Mouse (Mus musculus): ENCODE data around the gene Gm20379. TPM values are rescaled to one million over a fixed set of nuclear protein-coding genes. Genes with fewer than 3 reads are reported as not detected.

Gm20379 gene
- polyA plus RNA-seq (2017; shearing (Covaris generic)): 0.40 TPM

DNA sequence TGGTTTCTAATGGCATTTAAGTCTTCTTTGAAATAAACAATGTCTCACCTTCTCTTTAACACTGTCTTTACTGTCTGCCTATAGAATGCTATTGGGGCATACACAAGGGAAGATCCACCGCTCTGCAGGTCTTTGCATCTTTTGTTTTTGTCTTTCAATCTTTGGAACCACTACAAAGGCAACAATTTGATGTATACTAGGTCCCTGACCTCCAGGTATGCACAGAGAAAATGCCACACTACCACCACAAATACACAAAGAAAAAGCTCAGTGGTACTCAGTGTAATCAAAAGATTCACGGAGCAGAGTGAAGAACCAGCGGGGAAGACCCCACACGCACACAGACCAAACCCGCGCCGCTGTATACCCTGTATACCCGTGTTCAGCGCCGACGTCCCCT, at the start of gene Gm20379:
Gene Gm20379 (plus strand): TSS at position 301 of the 400 bp plus-strand sequence.

DNA sequence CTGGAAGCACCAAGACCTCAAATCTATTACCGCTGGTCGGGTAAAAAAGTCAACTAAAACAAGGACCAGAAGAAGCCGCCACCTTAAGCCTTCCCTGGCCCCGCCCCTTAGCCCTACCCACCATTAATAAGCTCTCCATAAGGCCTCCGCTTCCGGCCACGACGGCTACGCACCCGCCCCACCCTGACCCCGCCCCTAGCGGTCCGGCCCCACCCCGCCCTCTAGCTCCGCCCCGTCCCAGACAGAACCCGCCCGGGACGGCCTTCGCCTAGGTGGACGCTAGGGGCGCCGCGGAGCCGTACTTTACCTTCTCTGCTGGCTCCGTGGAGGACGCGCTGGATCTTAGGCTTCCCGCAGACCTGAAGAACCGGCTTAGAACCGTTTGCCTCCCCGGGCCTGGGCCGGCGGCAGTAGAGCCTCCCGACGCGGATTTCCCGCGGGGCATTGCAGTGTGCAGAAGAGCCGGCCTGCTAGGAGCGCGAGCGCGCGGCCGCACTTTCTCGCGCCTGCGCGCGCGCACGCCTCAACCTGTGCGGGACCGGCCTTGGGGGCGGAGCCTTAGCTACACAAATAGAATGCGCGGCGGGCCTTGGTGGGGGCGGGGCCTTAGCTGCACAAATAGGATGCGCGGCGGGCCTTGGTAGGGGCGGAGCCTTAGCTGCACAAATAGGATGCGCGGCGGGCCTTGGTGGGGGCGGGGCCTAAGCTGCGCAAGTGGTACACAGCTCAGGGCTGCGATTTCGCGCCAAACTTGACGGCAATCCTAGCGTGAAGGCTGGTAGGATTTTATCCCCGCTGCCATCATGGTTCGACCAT, 48.9 kb downstream of the Gm20379 start, which contains the start of the genes Dhfr and Msh3:
Gene Dhfr (plus strand): TSS at position 271 of the 816 bp plus-strand sequence.
Gene Msh3 (minus strand): TSS at position 548 of the 816 bp plus-strand sequence.

Other genes with a start within 250 kb of the Gm20379 start
- gene Rasgrf2, start 174.3 kb upstream of the Gm20379 start, polyA plus RNA-seq (2017; shearing (Covaris generic)): 1.5 TPM
- 1.3 TPM for gene Dhfr, start 48.7 kb downstream of the Gm20379 start, polyA plus RNA-seq (2017; shearing (Covaris generic))
- gene Msh3, start 49.0 kb downstream of the Gm20379 start, polyA plus RNA-seq (2017; shearing (Covaris generic)): 30.8 TPM
- not detected for gene Ankrd34b, start 119.9 kb downstream of the Gm20379 start, polyA plus RNA-seq (2017; shearing (Covaris generic))
- gene Fam151b, start 178.0 kb downstream of the Gm20379 start, polyA plus RNA-seq (2017; shearing (Covaris generic)): 5.5 TPM
- 13.3 TPM for gene Zfyve16, start 224.9 kb downstream of the Gm20379 start, polyA plus RNA-seq (2017; shearing (Covaris generic))